Mouse (Mus musculus): ENCODE measurements around the gene Slc25a45. TPM values are rescaled to one million over a fixed set of nuclear protein-coding genes. Genes with fewer than 3 reads are reported as not detected.

Gene Slc25a45
- total RNA-seq, 1 experiment from 2014 or later = 14.7 TPM

GRCm38 (mm10) chr19:5840086-5840889, 37.3 kb upstream of the Slc25a45 start:
- DNase-seq = peak; percentile 59

GRCm38 (mm10) chr19:5840890-5841388, 36.7 kb upstream of the Slc25a45 start:
- no peak for DNase-seq

- DNase-seq = peak; percentile 29
Observed at GRCm38 (mm10) chr19:5841389-5841946, 36.1 kb upstream of the Slc25a45 start.

- no peak for DNase-seq
Observed at GRCm38 (mm10) chr19:5841999-5842784, 35.4 kb upstream of the Slc25a45 start.

GRCm38 (mm10) chr19:5842785-5843730, 34.5 kb upstream of the Slc25a45 start:
- DNase-seq = peak; percentile 68

- DNase-seq = peak; percentile 55
Observed at GRCm38 (mm10) chr19:5843781-5844691, 33.6 kb upstream of the Slc25a45 start.

GRCm38 (mm10) chr19:5844831-5845318, 32.7 kb upstream of the Slc25a45 start:
- DNase-seq = no peak

- DNase-seq = peak; percentile 98
Observed at GRCm38 (mm10) chr19:5845319-5846135, 32.1 kb upstream of the Slc25a45 start.

- DNase-seq = no peak
Observed at GRCm38 (mm10) chr19:5846154-5846553, 31.5 kb upstream of the Slc25a45 start.

- peak; percentile 89 for DNase-seq
Observed at GRCm38 (mm10) chr19:5846557-5847305, 30.9 kb upstream of the Slc25a45 start.

- peak; percentile 41 for DNase-seq
Observed at GRCm38 (mm10) chr19:5847306-5847796, 30.3 kb upstream of the Slc25a45 start.

- peak; percentile 91 for DNase-seq
Observed at GRCm38 (mm10) chr19:5848032-5848825, 29.4 kb upstream of the Slc25a45 start.

GRCm38 (mm10) chr19:5848826-5849672, 28.6 kb upstream of the Slc25a45 start:
- peak; percentile 87 for DNase-seq

- peak; percentile 97 for DNase-seq
Observed at GRCm38 (mm10) chr19:5849843-5850527, 27.6 kb upstream of the Slc25a45 start.

GRCm38 (mm10) chr19:5850860-5851259, 26.7 kb upstream of the Slc25a45 start:
- no peak for DNase-seq

- peak; percentile 65 for DNase-seq
Observed at GRCm38 (mm10) chr19:5851481-5851971, 26.1 kb upstream of the Slc25a45 start.
